Mouse (Mus musculus) forebrain, embryonic 15.5 days (tissue): ENCODE measurements at regions not wholly inside any gene's neighbourhood (a gene's known extent, or its start where the extent isn't known, plus 50 kb on each side); places are given as distances from the start of the nearest gene placed in this dataset.

Source experiments
- ATAC-seq: fragments of 200-750 bp; cut with Nextera tagmentation; replicated peaks from 2 replicates; pipeline ENCODE4 v1.8.0; 2017; ENCODE audit warnings: mild to moderate bottlenecking, moderate TSS enrichment, moderate library complexity
- H3K27ac ChIP-seq: fragments of 300-500 bp; sonication (generic); replicated peaks from 2 replicates; pipeline ENCODE4 v1.5.1; 2015; ENCODE audit warnings: mild to moderate bottlenecking, inconsistent platforms
- H3K27me3 ChIP-seq: fragments of 300-500 bp; sonication (generic); 2 replicates; pipeline ENCODE4 v1.6.1; 2015; ENCODE audit warnings: inconsistent platforms
- H3K36me3 ChIP-seq: fragments of 300-500 bp; sonication (generic); 2 replicates; pipeline ENCODE4 v1.6.1; 2015; ENCODE audit warnings: mild to moderate bottlenecking, inconsistent platforms
- H3K4me1 ChIP-seq: fragments of 300-500 bp; sonication (generic); 2 replicates; pipeline ENCODE4 v1.6.1; 2015; ENCODE audit warnings: inconsistent platforms
- H3K4me2 ChIP-seq: fragments of 300-500 bp; sonication (generic); replicated peaks from 2 replicates; pipeline ENCODE4 v1.6.1; 2015; ENCODE audit warnings: mild to moderate bottlenecking, inconsistent platforms
- H3K4me3 ChIP-seq: fragments of 300-500 bp; sonication (generic); 2 replicates; pipeline ENCODE4 v1.5.1; 2015; ENCODE audit warnings: mild to moderate bottlenecking, inconsistent platforms
- H3K9ac ChIP-seq: fragments of 300-500 bp; sonication (generic); replicated peaks from 2 replicates; pipeline ENCODE4 v1.6.1; 2015; ENCODE audit warnings: mild to moderate bottlenecking, inconsistent platforms
- H3K9me3 ChIP-seq: fragments of 300-500 bp; sonication (generic); 2 replicates; pipeline ENCODE4 v1.6.1; 2016; ENCODE audit warnings: inconsistent platforms
- WGBS: fragments of 180-500 bp; shearing (Covaris S2); methylation state at CpG from one replicate; pipeline ENCODE4 v1.1.7; 2015; ENCODE audit warnings: mixed read lengths; 5-methylcytosine and 5-hydroxymethylcytosine counted together

GRCm38 (mm10) chr4:127678437-127678836 lies 292.3 kb downstream of the CK137956 start:
- Histone ChIP-seq H3K4me1 (no peaks in the 10 kb centered on the region), H3K4me2 (no peak overlapping the region), H3K4me3 (no peak overlapping the region), H3K27me3 (no peaks in the 10 kb centered on the region), H3K27ac (no peak overlapping the region), H3K36me3 (no peaks in the 10 kb centered on the region), H3K9ac (no peak overlapping the region), H3K9me3 (no peaks in the 10 kb centered on the region)
- ATAC-seq: no peak
- 58% methylated on average over 5 of the region's 5 CpGs for WGBS

GRCm38 (mm10) chr4:127675745-127676315 lies 294.9 kb downstream of the CK137956 start:
- H3K9ac ChIP-seq: no peak overlapping the region
- no peak overlapping the region for H3K4me2 ChIP-seq
- no peak overlapping the region for H3K27ac ChIP-seq
- H3K4me3 ChIP-seq: no peak overlapping the region
- H3K9me3 ChIP-seq: no peaks in the 10 kb centered on the region
- ATAC-seq: no peak
- no peaks in the 10 kb centered on the region for H3K4me1 ChIP-seq
- 79% methylated on average over 16 of the region's 16 CpGs for WGBS
- no peaks in the 10 kb centered on the region for H3K36me3 ChIP-seq
- H3K27me3 ChIP-seq: no peaks in the 10 kb centered on the region

GRCm38 (mm10) chr4:127659950-127660349 lies 302.0 kb upstream of the Gjb5 start:
- H3K27me3 ChIP-seq: no peaks in the 10 kb centered on the region
- no peak for ATAC-seq
- H3K9me3 ChIP-seq: no peaks in the 10 kb centered on the region
- no peak overlapping the region for H3K4me3 ChIP-seq
- 98% methylated on average over 1 of the region's 1 CpGs for WGBS
- H3K36me3 ChIP-seq: no peaks in the 10 kb centered on the region
- no peak overlapping the region for H3K9ac ChIP-seq
- no peak overlapping the region for H3K27ac ChIP-seq
- no peak overlapping the region for H3K4me2 ChIP-seq
- H3K4me1 ChIP-seq: no peaks in the 10 kb centered on the region

- no peak overlapping the region for H3K27ac ChIP-seq
- no peaks in the 10 kb centered on the region for H3K36me3 ChIP-seq
- H3K4me3 ChIP-seq: no peak overlapping the region
- no peak overlapping the region for H3K9ac ChIP-seq
- H3K27me3 ChIP-seq: no peaks in the 10 kb centered on the region
- H3K9me3 ChIP-seq: no peaks in the 10 kb centered on the region
- H3K4me1 ChIP-seq: 0 out of 2 replicates have a peak, but pooled peaks cover 3% of the 10 kb centered on the region
- H3K4me2 ChIP-seq: no peak overlapping the region
- ATAC-seq: no peak
- 92% methylated on average over 5 of the region's 5 CpGs for WGBS
Measured at GRCm38 (mm10) chr4:127651601-127652000, 293.6 kb upstream of the Gjb5 start.

GRCm38 (mm10) chr4:127648011-127648410 lies 290.0 kb upstream of the Gjb5 start:
- 46% methylated on average over 5 of the region's 5 CpGs for WGBS
- H3K4me3 ChIP-seq: no peak overlapping the region
- H3K4me1 ChIP-seq: 0 out of 2 replicates have a peak, but pooled peaks cover 3% of the 10 kb centered on the region
- H3K27ac ChIP-seq: no peak overlapping the region
- H3K9me3 ChIP-seq: no peaks in the 10 kb centered on the region
- no peak for ATAC-seq
- H3K9ac ChIP-seq: no peak overlapping the region
- H3K4me2 ChIP-seq: no peak overlapping the region
- no peaks in the 10 kb centered on the region for H3K36me3 ChIP-seq
- no peaks in the 10 kb centered on the region for H3K27me3 ChIP-seq

- no peak for ATAC-seq
- H3K27me3 ChIP-seq: no peaks in the 10 kb centered on the region
- H3K4me1 ChIP-seq: 0 out of 2 replicates have a peak, but pooled peaks cover 3% of the 10 kb centered on the region
- H3K27ac ChIP-seq: no peak overlapping the region
- H3K9me3 ChIP-seq: no peaks in the 10 kb centered on the region
- no peaks in the 10 kb centered on the region for H3K36me3 ChIP-seq
- WGBS: 66% methylated on average over 8 of the region's 8 CpGs
- H3K9ac ChIP-seq: no peak overlapping the region
- no peak overlapping the region for H3K4me3 ChIP-seq
- no peak overlapping the region for H3K4me2 ChIP-seq
Measured at GRCm38 (mm10) chr4:127647189-127647588, 289.2 kb upstream of the Gjb5 start.

GRCm38 (mm10) chr4:127640251-127641085 lies 282.5 kb upstream of the Gjb5 start:
- no peaks in the 10 kb centered on the region for H3K36me3 ChIP-seq
- H3K9me3 ChIP-seq: no peaks in the 10 kb centered on the region
- H3K4me3 ChIP-seq: no peak overlapping the region
- H3K27me3 ChIP-seq: no peaks in the 10 kb centered on the region
- ATAC-seq: peak; percentile 92
- no peak overlapping the region for H3K4me2 ChIP-seq
- peak overlapping the region; percentile 11; the same call in 1 of the 2 replicates for H3K9ac ChIP-seq
- H3K4me1 ChIP-seq: peaks cover 32% of the 10 kb centered on the region
- peak overlapping the region; percentile 81 for H3K27ac ChIP-seq
- WGBS: 28% methylated on average over 14 of the region's 14 CpGs

- WGBS: 83% methylated on average over 3 of the region's 3 CpGs
- Histone ChIP-seq H3K4me2 (no peak overlapping the region), H3K36me3 (no peaks in the 10 kb centered on the region), H3K9ac (no peak overlapping the region), H3K27me3 (no peaks in the 10 kb centered on the region), H3K9me3 (no peaks in the 10 kb centered on the region), H3K27ac (peak overlapping the region; percentile 81), H3K4me3 (no peak overlapping the region), H3K4me1 (peaks cover 32% of the 10 kb centered on the region)
- peak; percentile 17 for ATAC-seq
Measured at GRCm38 (mm10) chr4:127639765-127640164, 281.8 kb upstream of the Gjb5 start.

GRCm38 (mm10) chr4:127636934-127637333 lies 279.0 kb upstream of the Gjb5 start:
- Histone ChIP-seq H3K27me3 (no peaks in the 10 kb centered on the region), H3K36me3 (no peaks in the 10 kb centered on the region), H3K4me3 (no peak overlapping the region), H3K9ac (no peak overlapping the region), H3K4me2 (0 out of 2 replicates have a peak overlapping the region, but pooled peaks have one; percentile 1), H3K9me3 (no peaks in the 10 kb centered on the region), H3K4me1 (peaks cover 32% of the 10 kb centered on the region), H3K27ac (no peak overlapping the region)
- WGBS: 11% methylated on average over 11 of the region's 11 CpGs
- ATAC-seq: no peak

GRCm38 (mm10) chr4:127635262-127635661 lies 277.3 kb upstream of the Gjb5 start:
- no peak for ATAC-seq
- WGBS: 84% methylated on average over 8 of the region's 8 CpGs

GRCm38 (mm10) chr4:127619870-127620269 lies 261.9 kb upstream of the Gjb5 start:
- Histone ChIP-seq H3K4me3 (no peak overlapping the region), H3K36me3 (no peaks in the 10 kb centered on the region), H3K9ac (no peak overlapping the region), H3K27ac (no peak overlapping the region), H3K4me2 (no peak overlapping the region), H3K9me3 (no peaks in the 10 kb centered on the region), H3K27me3 (no peaks in the 10 kb centered on the region), H3K4me1 (no peaks in the 10 kb centered on the region)
- WGBS: 12% methylated on average over 14 of the region's 14 CpGs
- no peak for ATAC-seq

More at GRCm38 (mm10) chr4:127635262-127635661, 277.3 kb upstream of the Gjb5 start:
- Histone ChIP-seq H3K27ac (no peak overlapping the region), H3K36me3 (no peaks in the 10 kb centered on the region), H3K9me3 (no peaks in the 10 kb centered on the region), H3K4me2 (no peak overlapping the region), H3K4me3 (no peak overlapping the region), H3K4me1 (peaks cover 17% of the 10 kb centered on the region), H3K27me3 (no peaks in the 10 kb centered on the region), H3K9ac (no peak overlapping the region)

GRCm38 (mm10) chr4:127612761-127613160 lies 254.8 kb upstream of the Gjb5 start:
- no peak overlapping the region for H3K4me2 ChIP-seq
- no peak overlapping the region for H3K27ac ChIP-seq
- H3K27me3 ChIP-seq: no peaks in the 10 kb centered on the region
- no peak overlapping the region for H3K9ac ChIP-seq
- no peak overlapping the region for H3K4me3 ChIP-seq
- no peaks in the 10 kb centered on the region for H3K9me3 ChIP-seq
- ATAC-seq: no peak
- 62% methylated on average over 8 of the region's 8 CpGs for WGBS
- H3K36me3 ChIP-seq: no peaks in the 10 kb centered on the region
- no peaks in the 10 kb centered on the region for H3K4me1 ChIP-seq
